In genomic region chr1:138912156-138912616, GRCm38 (mm10) we compare ENCODE assay signal across 9 mouse cellular contexts. TPM values are rescaled to one million over a fixed set of nuclear protein-coding genes. Genes with fewer than 3 reads are reported as not detected.
DNase-seq lines count a peak whose midpoint lies in the region; ATAC-seq and TF ChIP-seq lines count a peak whose summit lies in the region.
"Had no signal": no experiment of that assay in that cellular context is flagged by ENCODE, and none has a peak within 500 bp of the region (broad histone marks: within the 10 kb centered on the region; RNA-seq: fewer than 3 reads in every experiment).

No protein-coding gene starts in this region.

- H3K4me1 ChIP-seq in liver, adult 2 months (ENCODE audit: control insufficient read depth, insufficient read depth, low read length), result peaks cover 5% of the 10 kb centered on the region; the same call in 1 of the 2 replicates
- 0 out of 2 replicates have a peak, but pooled peaks cover 3% of the 10 kb centered on the region for H3K4me1 ChIP-seq in kidney, postnatal 0 days (replicated peaks; ENCODE audit: insufficient read depth, low read length)

- H3K4me2 ChIP-seq in kidney, postnatal 0 days (ENCODE audit: low read length), result peak overlapping the region; percentile 35
- H3K4me2 ChIP-seq: limb, embryonic 12.5 days had no signal

- H3K36me3 ChIP-seq in liver, adult 2 months (ENCODE audit: control insufficient read depth, insufficient read depth, low read length), result no peaks in the 10 kb centered on the region
- no peaks in the 10 kb centered on the region for H3K36me3 ChIP-seq in kidney, postnatal 0 days (ENCODE audit: insufficient read depth, low read length)
- H3K36me3 ChIP-seq: limb, embryonic 12.5 days had no signal

- no peak overlapping the region for H3K27ac ChIP-seq in liver, adult 2 months (replicated peaks; ENCODE audit: insufficient read depth, low read depth, low read length)
- H3K27ac ChIP-seq in kidney, postnatal 0 days, result no peak overlapping the region
- H3K27ac ChIP-seq: limb, embryonic 12.5 days had no signal

- H3K4me3 ChIP-seq in liver, adult 2 months (ENCODE audit: insufficient read depth, low read depth, low read length), result peak overlapping the region; percentile 38; the same call in 1 of the 2 replicates
- no peak overlapping the region for H3K4me3 ChIP-seq in kidney, postnatal 0 days (replicated peaks; ENCODE audit: low read depth, low read length)
- H3K4me3 ChIP-seq: limb, embryonic 12.5 days had no signal

- DNase-seq in liver, adult 2 months (ENCODE audit: extremely low read depth, low read depth, low spot score), result peak; percentile 92
- DNase-seq in liver, result no peak
- DNase-seq in adrenal gland, adult 2 months, result peak; percentile 68
- peak; percentile 80 to 85 for DNase-seq in heart, adult 18-20 months
- peak; percentile 61 for DNase-seq in kidney, postnatal 0 days (ENCODE audit: low spot score)
- DNase-seq in urinary bladder, postnatal 4 days (ENCODE audit: low spot score in 2 of 2), result no peak

- no peaks in the 10 kb centered on the region for H3K27me3 ChIP-seq in liver, adult 2 months (ENCODE audit: control insufficient read depth, insufficient read depth, low read length)
- H3K27me3 ChIP-seq in kidney, postnatal 0 days (ENCODE audit: insufficient read depth, low read length), result no peaks in the 10 kb centered on the region
- H3K27me3 ChIP-seq: limb, embryonic 12.5 days had no signal

- no peaks in the 10 kb centered on the region for H3K9me3 ChIP-seq in kidney, postnatal 0 days (replicated peaks; ENCODE audit: low read length)
- H3K9me3 ChIP-seq: limb, embryonic 12.5 days had no signal

- ATAC-seq in kidney, postnatal 0 days (replicated peaks; ENCODE audit: low FRiP score, low read depth), result no peak
- ATAC-seq in monocyte, adult 5-6 weeks (replicated peaks; ENCODE audit: insufficient number of reproducible peaks, low FRiP score, low TSS enrichment, poor library complexity, severe bottlenecking), result 0 out of 2 replicates have a peak, but pooled peaks have one; percentile 27
- no peak for ATAC-seq in inflammation-experienced regulatory T-cells, adult 6 months

- TF ChIP-seq POLR2A in liver, adult 2 months (IDR thresholded peaks at IDR 0.05; ENCODE audit: extremely low read depth, insufficient read depth, low read length), result no peak

- 4% methylated on average over 8 of the region's 8 CpGs for WGBS in liver, adult 2 months
- WGBS in kidney, postnatal 0 days, result 27% methylated on average over 8 of the region's 8 CpGs

- TF ChIP-seq CTCF in liver, adult 2 months (IDR thresholded peaks at IDR 0.05; ENCODE audit: low read depth, low read length), result peak; percentile 22; the same call in 1 of the 2 replicates
- peak; percentile 45; the same call in 1 of the 2 replicates for TF ChIP-seq CTCF in kidney, postnatal 0 days (IDR thresholded peaks at IDR 0.05; ENCODE audit: low read depth)

- H3K79me2 ChIP-seq in liver, adult 2 months (ENCODE audit: control insufficient read depth, insufficient read depth, low read length), result no peaks in the 10 kb centered on the region

- no peak overlapping the region; the same call in 1 of the 2 replicates for H3K9ac ChIP-seq in liver, adult 2 months (ENCODE audit: low read depth, low read length)
- H3K9ac ChIP-seq in kidney, postnatal 0 days (ENCODE audit: low read depth, low read length), result no peak overlapping the region
- H3K9ac ChIP-seq: limb, embryonic 12.5 days had no signal

RNA-seq across cellular contexts. Expression of gene Dennd1b, which starts 51.0 kb away (rescaled TPM):
- 14.4 and 16.5 TPM in 2 replicates for total RNA-seq in liver, adult 2 months (2014; rRNA removed)
- polyA plus RNA-seq in liver, adult 2 months (2012; rRNA removed), result 2.5 and 3.2 TPM in 2 replicates
- 10 to 100 TPM; 22.0 to 26.3 TPM for total RNA-seq in adrenal gland, adult 2 months (2021)
- 3.3 and 3.4 TPM in 2 replicates for polyA plus RNA-seq in adrenal gland, adult 2 months (2012; rRNA removed)
- 10 to 100 TPM; 20.6 to 21.9 TPM for total RNA-seq in heart, adult 18-20 months (2021)
- polyA plus RNA-seq in kidney, postnatal 0 days (2015; fragmentation: Nextera tagmentation; extraction: Ambion mirVana), result 11.4 and 12.8 TPM in 2 replicates
- 37.3 to 60.9 TPM (median 40.9 TPM) in 3 replicates for total RNA-seq in monocyte, adult 5-6 weeks (2017)
- polyA plus RNA-seq in inflammation-experienced regulatory T-cells, adult 6 months (2017; shearing (Covaris generic)), result 10 to 100 TPM; 21.6 to 24.5 (median 22.3) TPM

RNA-seq across cellular contexts. Expression of gene 2310009B15Rik, which starts 55.5 kb away (rescaled TPM):
- total RNA-seq in liver, adult 2 months (2014; rRNA removed), result 14.0 and 14.8 TPM in 2 replicates
- 11.8 and 17.4 TPM in 2 replicates for polyA plus RNA-seq in liver, adult 2 months (2012; rRNA removed)
- 10 to 100 TPM; 13.1 to 18.2 TPM for total RNA-seq in adrenal gland, adult 2 months (2021)
- polyA plus RNA-seq in adrenal gland, adult 2 months (2012; rRNA removed), result 35.0 and 45.3 TPM in 2 replicates
- 1 to 10 TPM; 9.5 to 9.8 TPM for total RNA-seq in heart, adult 18-20 months (2021)
- polyA plus RNA-seq in kidney, postnatal 0 days (2015; fragmentation: Nextera tagmentation; extraction: Ambion mirVana), result 64.6 and 74.4 TPM in 2 replicates
- 6.2 to 18.6 TPM (median 12.2 TPM) in 3 replicates for total RNA-seq in monocyte, adult 5-6 weeks (2017)
- 10 to 100 TPM; 11.9 to 18.4 (median 14.3) TPM for polyA plus RNA-seq in inflammation-experienced regulatory T-cells, adult 6 months (2017; shearing (Covaris generic))

Comparison
In these comparisons a context has a peak if more than half of its experiments do, and no peak if none do; other contexts are left out.
1. DNase-seq: peak in liver, adult 2 months (single experiment), adrenal gland, adult 2 months (single experiment), heart, adult 18-20 months (2 of 2) and kidney, postnatal 0 days (single experiment); none in liver (single experiment) and urinary bladder, postnatal 4 days (0 of 2).